Mouse (Mus musculus) thymus, postnatal 4 days (tissue): ENCODE measurements at regions not wholly inside any gene's neighbourhood (a gene's known extent, or its start where the extent isn't known, plus 50 kb on each side); places are given as distances from the start of the nearest gene placed in this dataset.

Experiments used
- DNase-seq: peaks from one replicate; pipeline ENCODE4 v3.0.0; 2021

DNA sequence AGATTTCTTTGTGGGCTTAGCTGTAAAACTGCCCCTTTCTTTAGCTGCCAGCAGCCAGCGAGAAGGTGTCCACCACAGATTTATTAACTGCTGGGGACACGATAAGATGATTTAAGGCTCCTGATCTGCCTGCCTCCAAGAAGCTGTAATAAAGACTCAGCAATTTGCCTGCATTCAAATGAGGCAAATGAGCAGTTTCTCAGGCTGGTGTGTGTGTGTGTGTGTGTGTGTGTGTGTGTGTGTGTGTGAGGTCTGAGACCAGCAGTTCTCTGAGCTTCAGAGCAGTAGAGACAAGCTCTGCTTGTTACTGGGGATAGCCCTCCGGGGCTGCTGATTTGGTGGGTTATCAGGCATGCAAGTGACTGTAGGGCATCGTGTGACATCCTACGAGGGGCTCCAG lies 139.2 kb upstream of the Lrfn2 start:
- DNase-seq = no peak

DNA sequence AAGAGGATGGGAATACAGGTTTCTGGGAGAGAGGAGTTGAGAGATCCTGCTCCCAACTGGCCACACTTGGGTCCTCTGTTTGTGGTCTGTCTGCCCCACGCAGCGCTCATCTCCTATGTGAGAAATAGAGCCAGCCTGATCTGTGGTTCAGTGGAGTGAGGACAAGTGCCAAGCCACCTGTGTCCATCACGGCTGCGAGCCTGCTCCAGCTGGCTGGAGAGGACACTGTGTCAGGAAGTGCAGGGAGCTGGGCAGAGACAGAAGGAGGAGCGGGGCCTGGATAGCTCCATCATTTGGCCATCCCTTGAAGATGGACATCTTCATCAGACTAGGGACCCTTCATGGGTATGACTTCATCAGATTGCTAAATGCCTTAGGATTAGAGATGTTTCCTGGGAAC lies 136.4 kb upstream of the Lrfn2 start:
- DNase-seq = no peak

GRCm38 (mm10) chr17:48798196-48798595 lies 134.0 kb upstream of the Lrfn2 start:
- no peak for DNase-seq

- DNase-seq = no peak
Measured at GRCm38 (mm10) chr17:48802673-48803072, 129.5 kb upstream of the Lrfn2 start.

DNA sequence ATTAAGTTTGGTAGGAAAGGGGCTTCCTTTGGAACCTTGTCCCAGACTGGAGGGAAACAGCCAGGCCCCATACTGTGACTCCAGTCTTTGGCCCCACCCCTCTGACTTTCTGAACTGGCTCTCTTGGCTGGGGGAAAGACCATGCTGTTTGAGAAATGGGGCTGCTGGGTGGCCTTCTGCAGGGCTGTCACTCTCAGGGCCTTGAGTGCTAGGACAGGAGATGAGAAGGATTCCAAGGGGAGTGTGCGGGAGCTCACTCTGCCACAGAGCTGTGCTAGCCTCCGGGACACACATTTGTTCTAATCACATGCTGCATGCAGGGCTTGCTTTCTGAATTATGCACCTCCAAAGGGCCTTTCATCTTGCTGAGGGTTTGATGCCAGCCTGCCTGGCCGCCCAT lies 124.3 kb upstream of the Lrfn2 start:
- DNase-seq = no peak

GRCm38 (mm10) chr17:48814753-48815504 lies 117.2 kb upstream of the Lrfn2 start:
- no peak for DNase-seq

- DNase-seq = no peak
Measured at GRCm38 (mm10) chr17:48816588-48817324, 115.4 kb upstream of the Lrfn2 start.

DNA sequence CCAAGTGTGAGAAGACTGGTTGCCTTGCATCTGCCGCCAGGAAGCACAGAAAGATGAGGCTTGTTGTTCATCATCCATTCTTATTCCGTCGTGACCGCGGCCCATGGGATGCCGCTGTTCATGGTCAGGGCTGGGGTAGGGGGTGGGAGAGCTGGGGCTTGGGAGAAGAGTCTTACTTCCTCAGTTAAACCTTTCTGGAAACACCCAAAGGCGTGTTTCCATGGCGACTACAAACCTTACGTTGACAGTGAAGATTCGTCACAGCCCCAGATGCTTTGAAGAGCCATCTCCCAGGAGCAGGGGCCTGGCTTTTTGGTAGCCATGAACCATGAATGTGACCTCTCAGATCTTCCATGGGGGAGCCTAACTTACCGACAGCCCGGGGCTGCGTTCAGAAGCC lies 114.6 kb upstream of the Lrfn2 start:
- no peak for DNase-seq

DNA sequence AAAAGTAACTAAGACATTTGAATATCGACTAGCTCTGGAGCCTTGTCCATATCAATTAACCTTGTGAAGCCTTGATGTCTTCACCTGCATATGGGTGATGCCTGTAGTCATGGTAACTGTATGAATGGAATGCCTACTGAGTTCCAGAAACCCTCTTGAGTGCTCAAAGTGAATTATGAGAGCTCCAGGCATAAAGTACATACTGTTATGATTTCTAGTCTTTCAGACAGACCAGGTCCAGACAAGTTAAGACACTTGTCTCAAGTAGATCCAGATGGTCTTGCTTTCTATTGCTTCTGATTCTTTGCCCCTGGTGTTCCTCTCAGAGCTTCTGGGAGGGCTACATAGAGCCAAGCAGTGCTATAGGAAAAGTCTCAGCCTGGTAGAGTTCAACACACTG lies 112.5 kb upstream of the Lrfn2 start:
- DNase-seq = no peak

- no peak for DNase-seq
Measured at GRCm38 (mm10) chr17:48822101-48822876, 109.9 kb upstream of the Lrfn2 start.

DNA sequence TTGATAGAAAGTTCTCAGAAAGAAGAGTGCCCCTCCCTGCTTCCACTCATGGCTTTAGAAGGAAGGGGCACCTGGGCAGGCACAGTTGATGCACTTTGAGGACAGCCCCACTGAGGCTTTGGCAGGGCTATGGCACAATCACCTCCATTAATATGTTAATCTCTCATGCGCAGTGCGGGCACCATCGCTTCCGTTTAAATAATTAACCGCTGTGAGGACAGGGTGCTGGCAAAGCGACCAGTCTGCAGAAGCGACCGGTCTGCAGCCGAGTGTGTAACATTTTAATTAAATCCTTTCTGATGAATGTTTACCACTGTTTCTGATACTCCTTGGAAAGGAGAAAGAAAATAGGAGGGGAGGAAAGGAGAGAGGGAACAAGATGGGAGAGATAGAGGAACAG lies 108.3 kb upstream of the Lrfn2 start:
- DNase-seq = no peak

- DNase-seq = no peak
Measured at GRCm38 (mm10) chr17:48825212-48825913, 106.8 kb upstream of the Lrfn2 start.

DNA sequence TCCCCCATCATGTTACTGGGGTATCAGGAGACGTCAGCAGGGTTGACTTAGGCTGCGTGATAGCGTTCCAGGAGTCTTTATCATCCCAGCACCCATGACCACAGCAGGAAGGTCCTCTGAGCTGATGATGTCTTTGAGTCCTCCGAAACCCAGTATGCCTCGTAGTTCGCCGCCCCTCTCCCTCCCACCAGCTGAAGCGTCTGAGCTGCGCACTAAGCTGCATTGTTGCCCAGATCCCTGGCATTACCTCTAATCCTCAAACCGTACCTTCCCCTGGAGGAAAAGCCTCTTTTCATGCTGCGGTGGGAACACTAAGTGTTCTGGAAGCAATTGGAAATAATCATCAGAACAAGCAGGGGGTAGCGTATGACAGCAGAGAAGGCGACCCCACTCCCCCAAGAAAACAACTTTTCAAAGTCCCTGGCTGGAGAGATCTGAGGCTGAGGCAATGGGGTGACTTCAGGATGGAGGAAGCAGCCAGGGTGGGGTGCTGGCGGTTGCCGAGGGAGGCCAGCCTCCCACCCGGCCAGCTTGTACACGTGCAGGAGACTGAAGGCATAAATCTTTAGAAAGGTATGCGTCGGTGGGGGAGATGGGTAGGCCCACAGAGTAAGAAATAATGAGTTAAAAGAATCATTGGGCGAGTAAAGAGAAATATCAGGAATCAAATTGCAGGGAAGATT lies 93.7 kb upstream of the Lrfn2 start:
- no peak for DNase-seq

DNA sequence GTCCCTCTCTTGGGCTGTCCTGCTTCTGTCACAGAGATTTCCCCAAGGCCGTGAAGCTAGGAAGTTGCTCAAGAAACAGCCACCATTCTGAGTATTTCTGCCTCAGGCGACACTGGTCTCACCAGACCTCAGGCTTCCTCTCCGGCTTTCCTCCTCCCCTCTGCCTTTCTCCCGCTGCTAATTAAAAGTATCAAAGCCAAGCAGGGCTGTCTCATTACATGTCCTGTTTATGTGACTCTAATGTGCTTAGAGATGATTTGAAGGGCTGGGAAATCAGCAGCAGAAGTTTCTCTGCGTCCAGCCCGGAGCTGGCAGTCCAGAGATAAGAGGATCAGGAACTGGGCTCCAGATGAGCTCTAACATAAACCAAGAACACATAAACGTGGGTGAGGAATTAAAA lies 84.3 kb upstream of the Lrfn2 start:
- DNase-seq = no peak

- DNase-seq = no peak
Measured at GRCm38 (mm10) chr17:48850910-48851309, 81.3 kb upstream of the Lrfn2 start.

- DNase-seq = no peak
Measured at GRCm38 (mm10) chr17:48858891-48859290, 73.3 kb upstream of the Lrfn2 start.

DNA sequence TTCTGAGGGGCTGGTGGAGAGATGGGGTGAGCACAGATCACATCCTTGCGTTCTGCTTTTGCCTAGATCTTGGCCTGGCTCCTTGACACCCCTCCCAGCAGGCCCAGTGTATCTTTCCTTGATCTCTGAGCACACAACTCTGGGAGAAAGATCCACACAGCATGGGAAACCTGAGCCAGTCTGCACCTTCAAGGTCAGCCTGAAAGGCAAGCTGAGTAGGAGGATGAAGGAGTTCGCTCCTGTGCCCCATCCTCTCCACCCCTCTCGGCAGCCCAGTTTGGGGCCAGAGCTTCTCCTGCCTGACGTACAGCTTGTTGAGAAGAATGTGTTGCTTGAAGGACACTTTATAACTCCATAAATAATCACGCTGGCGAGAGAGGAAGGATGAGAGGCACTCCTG lies 61.7 kb upstream of the Lrfn2 start:
- no peak for DNase-seq

DNA sequence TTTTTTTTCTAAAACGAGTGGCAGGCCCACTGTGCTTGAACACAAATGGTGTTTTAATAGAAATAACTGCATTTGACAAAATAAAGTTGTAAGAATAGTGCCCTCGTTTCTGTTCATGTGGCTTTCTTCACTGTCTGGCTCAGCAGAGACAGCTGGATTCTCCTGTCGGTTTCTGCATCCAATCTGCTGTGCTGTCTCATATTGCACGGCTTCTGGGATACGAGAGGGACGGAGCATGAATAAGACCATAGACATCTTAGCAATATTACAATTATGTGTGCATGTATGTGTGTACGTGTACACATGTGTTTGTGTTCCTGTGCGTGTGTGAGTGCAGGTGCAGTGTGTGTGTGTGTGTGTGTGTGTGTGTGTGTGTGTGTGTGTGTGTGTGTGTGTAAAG lies 54.7 kb upstream of the Lrfn2 start:
- no peak for DNase-seq

DNA sequence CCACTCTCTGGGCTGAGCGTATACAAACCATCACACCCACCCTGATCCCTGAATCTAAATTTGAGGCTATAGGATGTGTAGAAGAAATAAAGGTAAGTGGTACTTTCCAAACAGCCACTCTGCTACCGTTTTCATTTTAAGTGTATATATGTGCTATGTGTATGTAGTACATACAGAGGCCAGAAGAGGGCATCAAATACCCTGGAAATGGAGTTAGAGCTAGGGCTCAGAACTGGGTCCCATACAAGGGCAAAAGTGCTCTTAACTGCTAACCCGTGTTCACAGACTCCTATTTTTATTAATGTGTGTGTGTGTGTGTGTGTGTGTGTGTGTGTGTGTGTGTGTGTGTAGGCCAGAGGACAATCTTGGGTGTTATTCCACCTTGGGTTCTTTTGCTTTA lies 51.6 kb upstream of the Lrfn2 start:
- DNase-seq = no peak

DNA sequence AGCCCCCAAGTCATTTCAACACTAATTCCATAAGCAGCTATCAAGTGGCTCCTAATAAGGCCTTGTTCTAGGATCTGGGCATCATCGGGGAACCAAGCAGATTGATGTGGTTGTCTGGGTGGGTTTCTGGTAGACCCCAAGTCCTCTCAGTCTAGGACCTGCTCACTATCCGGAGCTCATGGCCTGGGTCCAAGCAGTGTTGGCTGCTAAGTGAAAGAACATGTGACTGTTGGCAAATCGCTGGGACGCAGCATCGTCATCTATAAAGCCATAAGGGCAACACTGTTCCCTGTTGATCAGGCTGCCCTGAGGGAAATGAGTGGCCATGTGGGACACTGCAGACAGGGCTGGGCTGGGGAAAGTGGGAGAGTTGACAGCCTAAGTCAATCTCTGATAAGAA lies 50.2 kb upstream of the Lrfn2 start:
- DNase-seq = no peak
